Mouse (Mus musculus) embryonic facial prominence, embryonic 10.5 days (tissue): ENCODE data around the gene Foxe3. TPM values are rescaled to one million over a fixed set of nuclear protein-coding genes. Genes with fewer than 3 reads are reported as not detected.

Source experiments
- DNase-seq: peaks from one replicate; pipeline ENCODE4 v3.0.0-alpha.2; 2017; ENCODE audit warnings: low spot score
- H3K27ac ChIP-seq: fragments of 300-500 bp; sonication (generic); replicated peaks from 2 replicates; pipeline ENCODE4 v1.5.1; 2016; ENCODE audit warnings: mild to moderate bottlenecking
- H3K27me3 ChIP-seq: fragments of 300-500 bp; sonication (generic); replicated peaks from 2 replicates; pipeline ENCODE4 v1.6.1; 2016; ENCODE audit warnings: low read depth, mild to moderate bottlenecking; ENCODE audit not compliant: poor library complexity, severe bottlenecking
- H3K36me3 ChIP-seq: fragments of 300-500 bp; sonication (generic); replicated peaks from 2 replicates; pipeline ENCODE4 v1.6.1; 2016; ENCODE audit warnings: mild to moderate bottlenecking, moderate library complexity
- H3K4me1 ChIP-seq: fragments of 300-500 bp; sonication (generic); 2 replicates; pipeline ENCODE4 v1.6.1; 2016
- H3K4me3 ChIP-seq: fragments of 300-500 bp; sonication (generic); 2 replicates; pipeline ENCODE4 v1.5.1; 2016; ENCODE audit warnings: mild to moderate bottlenecking, moderate library complexity
- H3K9me3 ChIP-seq: fragments of 300-500 bp; sonication (generic); 2 replicates; pipeline ENCODE4 v1.6.1; 2016; ENCODE audit warnings: mild to moderate bottlenecking
- WGBS: fragments of 180-500 bp; shearing (Covaris S2); methylation state at CpG from one replicate; pipeline ENCODE4 v1.1.7; 2016; 5-methylcytosine and 5-hydroxymethylcytosine counted together
- polyA plus RNA-seq: library from polyadenylated mRNA; unstranded; fragments of >200 nt; fragmentation: Nextera tagmentation; extraction: Ambion mirVana; gene quantifications from 2 replicates; pipeline ENCODE4 v1.2.1, GENCODE M21; 2016

Gene Foxe3
- polyA plus RNA-seq, 1 experiment from 2014 or later, result 1.0 TPM

DNA sequence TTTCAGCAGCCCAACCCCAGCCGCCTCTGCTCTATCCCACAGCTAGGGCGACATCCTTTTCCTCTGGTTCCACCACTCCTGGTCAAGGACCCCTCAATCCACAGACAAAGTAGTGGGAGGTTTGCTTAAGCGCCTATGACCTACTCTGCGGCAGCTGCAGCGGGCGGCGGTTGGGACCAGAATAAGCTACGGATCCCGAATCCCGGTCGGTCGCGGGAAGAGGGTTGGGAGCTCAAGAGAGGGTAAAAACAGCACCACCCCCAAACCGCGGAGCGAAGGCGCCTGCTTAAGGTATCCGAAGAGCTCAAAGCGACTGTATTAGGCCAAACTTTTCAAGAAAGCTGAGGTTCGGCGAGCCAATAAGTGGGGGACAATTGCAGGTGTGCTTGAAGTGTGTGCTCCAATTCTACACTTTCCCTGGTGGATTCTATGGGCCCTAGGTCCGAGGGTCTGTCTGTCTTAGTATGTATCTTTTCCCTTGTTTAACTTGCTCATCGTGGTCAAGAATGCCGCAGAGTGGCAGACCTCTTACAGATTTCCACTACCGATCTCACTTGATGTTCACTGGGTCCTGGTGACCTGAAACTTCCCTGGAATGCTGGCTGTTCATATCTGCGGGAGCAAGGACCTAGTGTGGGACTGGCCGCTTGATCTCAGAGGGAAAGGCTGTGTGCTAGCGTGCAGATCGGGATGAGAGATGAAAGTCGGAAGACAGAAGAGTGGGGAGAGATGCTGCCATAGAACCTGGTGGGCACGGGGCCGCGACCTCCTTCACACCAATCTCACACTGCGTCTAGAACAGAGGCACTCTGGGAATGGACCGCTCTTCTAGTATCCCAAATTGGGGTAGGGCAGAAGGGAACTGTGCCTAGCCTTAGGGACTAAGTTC, 12.9 kb downstream of the Foxe3 start:
- WGBS, result 5% methylated on average over 35 of the region's 35 CpGs
- H3K27me3 ChIP-seq, result peaks cover 98% of the 10 kb centered on the region
- H3K9me3 ChIP-seq, result no peaks in the 10 kb centered on the region
- no peaks in the 10 kb centered on the region for H3K36me3 ChIP-seq
- peak overlapping the region; percentile 45 for H3K4me3 ChIP-seq
- no peak overlapping the region for H3K27ac ChIP-seq
- DNase-seq, result peak; percentile 59
- H3K4me1 ChIP-seq, result peaks cover 51% of the 10 kb centered on the region

GRCm38 (mm10) chr4:114909602-114910484, 16.0 kb downstream of the Foxe3 start:
- Histone ChIP-seq H3K4me3 (peak overlapping the region; percentile 75), H3K27me3 (peaks cover 100% of the 10 kb centered on the region), H3K9me3 (no peaks in the 10 kb centered on the region), H3K4me1 (peaks cover 76% of the 10 kb centered on the region), H3K36me3 (no peaks in the 10 kb centered on the region; the same call in 1 of the 2 replicates), H3K27ac (peak overlapping the region; percentile 92)
- WGBS, result under 1% methylated on average over 20 of the region's 20 CpGs
- DNase-seq, result peak; percentile 87

DNA sequence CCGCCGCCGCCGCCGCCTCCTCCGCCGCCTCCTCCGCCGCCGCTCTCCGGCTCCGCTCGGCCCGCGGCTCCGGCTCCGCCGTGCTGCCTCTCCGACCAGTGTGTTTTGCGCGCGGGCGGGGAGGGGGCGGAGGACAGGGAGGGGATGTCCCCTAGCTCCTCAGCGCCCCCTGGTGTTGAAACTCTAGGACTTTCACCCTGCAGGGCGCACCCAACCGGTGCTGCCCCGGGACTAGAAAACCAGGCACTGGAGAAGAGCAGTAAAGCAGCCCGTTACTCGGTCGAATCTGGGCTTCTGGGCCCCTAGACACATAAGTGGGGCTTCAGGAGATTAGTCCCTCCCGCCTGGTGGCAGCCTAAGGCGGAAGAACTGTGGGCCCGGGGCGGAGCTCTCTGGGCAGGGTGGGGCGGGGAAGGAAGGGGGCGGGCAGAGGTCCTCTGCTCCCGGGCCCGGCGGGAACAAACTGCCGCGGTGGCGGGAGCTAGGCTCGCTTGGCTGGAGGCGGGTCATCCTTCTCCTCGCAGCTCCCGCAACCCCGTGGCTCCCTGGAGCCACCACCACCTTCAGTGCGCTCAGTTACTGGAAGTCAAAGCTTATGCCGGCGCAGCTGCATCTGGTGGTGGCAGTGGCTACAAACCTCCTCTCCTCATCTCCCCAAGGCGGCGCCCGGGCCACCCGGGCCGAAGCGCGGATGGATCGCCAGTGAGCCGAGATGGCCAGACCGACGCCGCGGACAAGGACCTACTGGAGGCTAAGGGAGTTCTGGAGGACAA, 16.8 kb downstream of the Foxe3 start, which contains the start of gene Foxd2:
TSS of gene Foxd2 (minus strand) at position 45 of the 773 bp plus-strand sequence.
- peak within 1 kb of the TSS; percentile 92 for H3K27ac ChIP-seq
- no peaks in the 10 kb centered on the region for H3K9me3 ChIP-seq
- peak; percentile 97 for DNase-seq
- H3K27me3 ChIP-seq, result peaks cover 100% of the 10 kb centered on the region
- H3K4me1 ChIP-seq, result peaks cover 79% of the 10 kb centered on the region
- H3K36me3 ChIP-seq, result no peaks in the 10 kb centered on the region; the same call in 1 of the 2 replicates
- H3K4me3 ChIP-seq, result peak within 1 kb of the TSS; percentile 75
- under 1% methylated on average over 62 of the region's 64 CpGs for WGBS

DNA sequence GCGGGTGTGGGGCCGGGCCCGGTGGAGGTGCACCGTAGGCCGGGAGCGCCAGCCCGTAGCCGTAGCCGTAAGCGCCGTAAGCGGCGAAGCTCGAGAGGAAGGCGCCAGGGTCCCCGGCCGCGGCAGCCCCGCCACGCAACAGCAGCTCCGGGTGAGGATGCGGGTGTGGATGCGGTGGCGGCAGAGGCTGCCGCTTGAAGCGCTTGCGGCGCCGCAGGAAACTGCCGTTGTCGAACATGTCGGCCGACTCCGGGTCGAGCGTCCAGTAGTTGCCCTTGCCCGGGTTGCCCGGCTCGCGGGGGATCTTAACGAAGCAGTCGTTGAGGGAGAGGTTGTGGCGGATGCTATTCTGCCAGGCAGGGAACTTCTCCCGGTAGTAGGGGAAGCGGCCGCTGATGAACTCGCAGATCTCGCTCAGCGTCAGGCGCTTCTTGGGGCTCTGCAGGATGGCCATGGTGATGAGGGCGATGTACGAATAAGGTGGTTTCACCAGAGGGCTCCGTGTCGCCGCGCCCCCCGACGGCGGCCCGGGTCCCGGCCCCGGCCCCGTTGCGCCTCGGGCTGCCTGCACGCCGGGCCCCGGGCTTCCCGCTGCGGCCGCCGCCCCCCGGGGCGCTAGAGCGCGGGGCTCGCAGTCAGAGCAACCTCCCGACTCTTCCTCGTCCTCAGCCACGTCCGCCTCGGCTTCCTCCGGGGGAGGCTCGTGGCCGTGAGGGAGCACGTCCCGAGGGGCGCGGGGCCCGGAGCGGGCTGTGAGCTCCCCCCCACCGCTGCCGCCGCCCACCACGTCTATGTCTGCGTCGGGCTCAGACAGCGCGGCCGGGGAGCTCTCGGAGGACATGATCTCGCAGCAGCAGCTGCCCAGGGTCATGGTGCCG, 17.6 kb downstream of the Foxe3 start:
- Histone ChIP-seq H3K4me3 (peak overlapping the region; percentile 75), H3K4me1 (peaks cover 80% of the 10 kb centered on the region), H3K9me3 (no peaks in the 10 kb centered on the region), H3K27ac (peak overlapping the region; percentile 92), H3K27me3 (peaks cover 100% of the 10 kb centered on the region), H3K36me3 (no peaks in the 10 kb centered on the region; the same call in 1 of the 2 replicates)
- DNase-seq, result peak; percentile 72
- under 1% methylated on average over 103 of the region's 103 CpGs for WGBS

DNA sequence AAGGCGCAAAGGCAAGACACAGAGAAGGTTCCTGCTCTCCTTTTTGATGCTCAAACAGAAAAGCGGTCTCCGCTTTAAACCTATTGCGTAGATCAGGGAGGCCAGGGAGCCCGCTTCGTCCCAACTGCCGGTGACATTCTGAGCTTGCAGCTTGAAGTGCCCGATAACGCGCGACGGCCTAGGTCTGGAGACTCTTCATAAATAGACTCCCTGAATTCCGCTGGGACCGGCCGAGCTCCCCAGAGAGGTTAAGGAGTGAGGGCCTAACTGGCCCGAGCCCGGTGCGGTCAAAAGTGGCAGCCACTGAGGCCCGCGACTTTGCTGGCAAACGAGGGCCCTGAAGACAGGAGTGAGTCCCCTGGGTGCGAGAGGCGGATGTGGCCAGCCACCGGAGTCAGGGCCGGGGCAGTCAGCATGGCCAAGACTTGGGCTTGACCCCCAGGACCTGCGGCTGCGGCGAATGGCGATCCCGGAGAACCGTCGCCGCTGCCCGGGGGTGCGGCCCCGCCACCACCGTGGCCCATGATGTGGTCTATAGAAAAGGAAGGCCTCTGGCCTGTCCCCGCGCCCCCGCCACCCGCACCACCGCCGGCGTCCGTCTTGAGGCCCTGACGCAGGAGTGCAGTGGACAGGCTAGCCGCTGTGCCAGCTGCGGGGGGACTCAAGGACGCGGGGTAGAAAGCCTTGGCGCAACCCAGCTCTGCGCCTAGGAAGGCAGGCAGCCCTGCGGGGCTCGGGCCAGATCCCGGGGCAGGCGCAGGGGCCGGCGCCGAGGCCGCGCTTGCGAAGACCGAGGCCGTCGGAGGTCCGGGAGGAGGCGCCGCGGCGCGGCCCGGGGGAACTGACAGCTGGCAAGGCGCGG, 18.5 kb downstream of the Foxe3 start:
- Histone ChIP-seq H3K4me3 (peak overlapping the region; percentile 75), H3K9me3 (no peaks in the 10 kb centered on the region), H3K27me3 (peaks cover 100% of the 10 kb centered on the region), H3K4me1 (peaks cover 80% of the 10 kb centered on the region), H3K27ac (peak overlapping the region; percentile 92), H3K36me3 (no peaks in the 10 kb centered on the region; the same call in 1 of the 2 replicates)
- peak; percentile 64 for DNase-seq
- under 1% methylated on average over 74 of the region's 74 CpGs for WGBS

GRCm38 (mm10) chr4:114905969-114906680, 19.7 kb downstream of the Foxe3 start:
- peak overlapping the region; percentile 75 for H3K4me3 ChIP-seq
- WGBS, result 6% methylated on average over 10 of the region's 10 CpGs
- no peaks in the 10 kb centered on the region; the same call in 1 of the 2 replicates for H3K36me3 ChIP-seq
- H3K27me3 ChIP-seq, result peaks cover 100% of the 10 kb centered on the region
- H3K27ac ChIP-seq, result peak overlapping the region; percentile 92
- no peaks in the 10 kb centered on the region for H3K9me3 ChIP-seq
- H3K4me1 ChIP-seq, result peaks cover 83% of the 10 kb centered on the region
- peak; percentile 37 for DNase-seq

GRCm38 (mm10) chr4:114905501-114905900, 20.3 kb downstream of the Foxe3 start:
- Histone ChIP-seq H3K27me3 (peaks cover 100% of the 10 kb centered on the region), H3K36me3 (no peaks in the 10 kb centered on the region; the same call in 1 of the 2 replicates), H3K4me3 (peak overlapping the region; percentile 75), H3K27ac (0 out of 2 replicates have a peak overlapping the region, but pooled peaks have one; percentile 92), H3K4me1 (peaks cover 86% of the 10 kb centered on the region), H3K9me3 (no peaks in the 10 kb centered on the region)
- 49% methylated on average over 3 of the region's 3 CpGs for WGBS
- DNase-seq, result no peak

DNA sequence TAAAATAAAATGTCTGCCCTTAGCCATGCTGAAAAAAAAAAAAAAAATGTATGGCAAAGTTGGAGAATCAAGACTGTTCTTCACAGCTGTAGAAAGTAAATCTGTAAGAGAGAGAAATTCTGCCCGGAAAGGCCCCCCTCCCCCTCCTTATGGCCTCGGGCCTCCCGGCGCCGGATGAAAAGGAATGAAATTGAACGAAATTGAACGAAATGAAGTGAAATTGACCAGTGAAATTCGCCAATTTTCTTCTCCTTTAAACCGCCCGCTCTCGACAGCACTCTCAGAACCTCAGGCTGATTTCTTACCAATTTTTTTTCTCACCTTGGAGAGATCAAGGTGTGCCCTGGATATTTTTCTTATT, 22.4 kb downstream of the Foxe3 start:
- Histone ChIP-seq H3K27me3 (peaks cover 100% of the 10 kb centered on the region), H3K9me3 (no peaks in the 10 kb centered on the region), H3K4me1 (peaks cover 72% of the 10 kb centered on the region), H3K27ac (peak overlapping the region; percentile 76; the same call in 1 of the 2 replicates), H3K4me3 (peak overlapping the region; percentile 75), H3K36me3 (no peaks in the 10 kb centered on the region; the same call in 1 of the 2 replicates)
- peak; percentile 61 for DNase-seq
- under 1% methylated on average over 11 of the region's 11 CpGs for WGBS

DNA sequence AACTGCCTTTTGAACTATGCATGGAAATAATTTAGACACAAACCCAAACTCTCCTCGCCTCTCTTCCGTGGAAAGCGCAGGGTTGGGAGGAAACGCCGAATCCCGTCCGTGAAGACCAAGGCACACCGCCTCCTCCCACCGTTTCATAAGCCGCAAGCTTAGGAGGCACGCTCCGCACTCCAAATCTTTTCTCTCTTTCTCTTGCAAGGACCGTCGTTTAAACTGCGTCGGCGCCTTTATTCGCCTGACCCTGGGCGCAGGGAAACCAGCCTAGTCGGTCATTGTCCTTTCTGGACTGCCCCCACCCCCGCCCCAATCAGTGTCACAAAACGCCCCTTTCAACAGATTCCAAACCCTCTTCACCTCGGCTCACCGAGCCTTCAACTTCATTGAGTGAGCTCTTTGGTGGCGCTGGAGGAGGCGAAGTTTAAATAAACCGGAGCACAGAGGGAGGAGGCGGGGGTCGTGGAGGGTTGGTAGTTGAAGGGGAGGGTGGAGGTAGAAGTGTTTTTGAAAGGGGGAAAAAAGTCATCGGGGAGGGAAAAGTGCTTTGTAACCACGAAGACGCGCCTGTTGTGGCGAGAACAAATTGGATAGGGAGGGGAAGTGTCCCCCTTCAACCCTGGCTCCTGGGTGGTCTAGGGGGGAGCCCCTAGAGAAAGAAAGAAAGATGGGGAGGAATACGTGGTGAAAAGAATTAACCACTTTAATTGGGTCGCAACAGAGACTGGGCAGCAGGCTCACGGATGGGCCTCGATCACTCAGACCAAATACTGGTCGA, 23.0 kb downstream of the Foxe3 start:
- Histone ChIP-seq H3K36me3 (no peaks in the 10 kb centered on the region; the same call in 1 of the 2 replicates), H3K4me1 (peaks cover 68% of the 10 kb centered on the region), H3K4me3 (peak overlapping the region; percentile 75), H3K27ac (peak overlapping the region; percentile 76), H3K9me3 (no peaks in the 10 kb centered on the region), H3K27me3 (peaks cover 100% of the 10 kb centered on the region)
- DNase-seq, result peak; percentile 75
- under 1% methylated on average over 39 of the region's 39 CpGs for WGBS
